Mouse (Mus musculus): Measurements from ENCODE around the gene Pcnx.

GRCm38 (mm10) chr12:81888954-81889353, 29.1 kb downstream of the Pcnx start:
- TF ChIP-seq POLR2A (IDR thresholded peaks at IDR 0.05; ENCODE audit: extremely low read depth, insufficient read depth, low read length), result no peak
- TF ChIP-seq CTCF (IDR thresholded peaks at IDR 0.05; ENCODE audit: extremely low read depth, insufficient read depth, low read length), result no peak
